Mouse (Mus musculus): ENCODE results near the gene Mgrn1. TPM values are rescaled to one million over a fixed set of nuclear protein-coding genes. Genes with fewer than 3 reads are reported as not detected.

Gene Mgrn1
- polyA plus RNA-seq (2015; fragmentation: Nextera tagmentation; extraction: Ambion mirVana) = 61.0 and 64.5 TPM in 2 replicates

GRCm38 (mm10) chr16:4885760-4886689 is at the start of gene Mgrn1:
Gene Mgrn1 (plus strand): TSS chr16:4886249.

GRCm38 (mm10) chr16:4880136-4880825 is 5.8 kb upstream of the Mgrn1 start, which contains the start of gene Ubald1:
Gene Ubald1 (minus strand): TSS chr16:4880315.

GRCm38 (mm10) chr16:4938461-4938860 is 52.4 kb downstream of the Mgrn1 start, which contains the start of gene Nudt16l1:
Gene Nudt16l1 (plus strand): TSS chr16:4938761.

GRCm38 (mm10) chr16:4963797-4964709 is 78.0 kb downstream of the Mgrn1 start, which contains the start of gene Anks3:
Gene Anks3 (minus strand): TSS chr16:4964205.

Other genes with a start within 250 kb of the Mgrn1 start
- gene Vasn, start 246.3 kb upstream of the Mgrn1 start, polyA plus RNA-seq (2015; fragmentation: Nextera tagmentation; extraction: Ambion mirVana) = 5.5 and 7.0 TPM in 2 replicates
- gene Dnaja3, start 246.3 kb upstream of the Mgrn1 start, polyA plus RNA-seq (2015; fragmentation: Nextera tagmentation; extraction: Ambion mirVana) = 92.8 and 95.1 TPM in 2 replicates
- 6.4 and 9.4 TPM in 2 replicates for gene Coro7, start 206.5 kb upstream of the Mgrn1 start, polyA plus RNA-seq (2015; fragmentation: Nextera tagmentation; extraction: Ambion mirVana)
- 9.6 and 11.7 TPM in 2 replicates for gene Nmral1, start 166.9 kb upstream of the Mgrn1 start, polyA plus RNA-seq (2015; fragmentation: Nextera tagmentation; extraction: Ambion mirVana)
- 58.7 and 65.2 TPM in 2 replicates for gene Hmox2, start 159.9 kb upstream of the Mgrn1 start, polyA plus RNA-seq (2015; fragmentation: Nextera tagmentation; extraction: Ambion mirVana)
- 121 and 134 TPM in 2 replicates for gene Cdip1, start 96.0 kb upstream of the Mgrn1 start, polyA plus RNA-seq (2015; fragmentation: Nextera tagmentation; extraction: Ambion mirVana)
- gene 4930562C15Rik, start 50.8 kb upstream of the Mgrn1 start, polyA plus RNA-seq (2015; fragmentation: Nextera tagmentation; extraction: Ambion mirVana) = 0.12 and 0.14 TPM in 2 replicates
- gene Ubald1, start 5.9 kb upstream of the Mgrn1 start, polyA plus RNA-seq (2015; fragmentation: Nextera tagmentation; extraction: Ambion mirVana) = 34.4 and 37.2 TPM in 2 replicates
- 82.1 and 91.1 TPM in 2 replicates for gene Nudt16l1, start 52.5 kb downstream of the Mgrn1 start, polyA plus RNA-seq (2015; fragmentation: Nextera tagmentation; extraction: Ambion mirVana)
- 20.7 and 21.9 TPM in 2 replicates for gene Anks3, start 78.0 kb downstream of the Mgrn1 start, polyA plus RNA-seq (2015; fragmentation: Nextera tagmentation; extraction: Ambion mirVana)
- not detected in 2 replicates for gene Sept12, start 111.6 kb downstream of the Mgrn1 start, polyA plus RNA-seq (2015; fragmentation: Nextera tagmentation; extraction: Ambion mirVana)
- 1.2 and 1.6 TPM in 2 replicates for gene Smim22, start 121.0 kb downstream of the Mgrn1 start, polyA plus RNA-seq (2015; fragmentation: Nextera tagmentation; extraction: Ambion mirVana)
- gene Rogdi, start 127.3 kb downstream of the Mgrn1 start, polyA plus RNA-seq (2015; fragmentation: Nextera tagmentation; extraction: Ambion mirVana) = 24.9 and 29.7 TPM in 2 replicates
- 56.4 and 61.8 TPM in 2 replicates for gene Glyr1, start 163.6 kb downstream of the Mgrn1 start, polyA plus RNA-seq (2015; fragmentation: Nextera tagmentation; extraction: Ambion mirVana)
- 10.1 and 10.9 TPM in 2 replicates for gene Ubn1, start 163.8 kb downstream of the Mgrn1 start, polyA plus RNA-seq (2015; fragmentation: Nextera tagmentation; extraction: Ambion mirVana)
- 0.12 and 1.6 TPM in 2 replicates for gene Ppl, start 246.2 kb downstream of the Mgrn1 start, polyA plus RNA-seq (2015; fragmentation: Nextera tagmentation; extraction: Ambion mirVana)